Mouse (Mus musculus) stomach, embryonic 16.5 days (tissue): ENCODE measurements at regions not wholly inside any gene's neighbourhood (a gene's known extent, or its start where the extent isn't known, plus 50 kb on each side); places are given as distances from the start of the nearest gene placed in this dataset.

Source experiments
- ATAC-seq: fragments of 200-750 bp; cut with Nextera tagmentation; 2 replicates; pipeline ENCODE4 v1.8.0; 2017; ENCODE audit warnings: moderate number of reproducible peaks, moderate TSS enrichment; ENCODE audit not compliant: insufficient read depth, low FRiP score
- H3K27ac ChIP-seq: fragments of 300-500 bp; sonication (generic); 2 replicates; pipeline ENCODE4 v1.5.1; 2014; ENCODE audit warnings: low read length
- H3K27me3 ChIP-seq: fragments of 300-500 bp; sonication (generic); 2 replicates; pipeline ENCODE4 v1.6.1; 2014; ENCODE audit warnings: low read length, control low read depth, mixed read lengths; ENCODE audit not compliant: control insufficient read depth, insufficient read depth
- H3K36me3 ChIP-seq: fragments of 300-500 bp; sonication (generic); 2 replicates; pipeline ENCODE4 v1.6.1; 2014; ENCODE audit warnings: low read length; ENCODE audit not compliant: control insufficient read depth, insufficient read depth
- H3K4me1 ChIP-seq: fragments of 300-500 bp; sonication (generic); 2 replicates; pipeline ENCODE4 v1.6.1; 2014; ENCODE audit warnings: low read length, control low read depth, mixed read lengths; ENCODE audit not compliant: control insufficient read depth, insufficient read depth
- H3K4me2 ChIP-seq: fragments of 300-500 bp; sonication (generic); 2 replicates; pipeline ENCODE4 v1.6.1; 2014; ENCODE audit warnings: low read depth, low read length, mixed read lengths
- H3K4me3 ChIP-seq: fragments of 300-500 bp; sonication (generic); replicated peaks from 2 replicates; pipeline ENCODE4 v1.5.1; 2014; ENCODE audit warnings: mild to moderate bottlenecking, low read length
- H3K9ac ChIP-seq: fragments of 300-500 bp; sonication (generic); 2 replicates; pipeline ENCODE4 v1.6.1; 2014; ENCODE audit warnings: low read length
- H3K9me3 ChIP-seq: fragments of 300-500 bp; sonication (generic); replicated peaks from 2 replicates; pipeline ENCODE4 v1.6.1; 2016; ENCODE audit warnings: low read length, control low read depth; ENCODE audit not compliant: control insufficient read depth
- WGBS: fragments of 180-500 bp; shearing (Covaris S2); extraction: QIAGEN DNeasy Blood & Tissue Kit; methylation state at CpG from one replicate; pipeline ENCODE4 v1.1.7; 2014; 5-methylcytosine and 5-hydroxymethylcytosine counted together

GRCm38 (mm10) chr14:86419959-86420598 is 721.0 kb downstream of the Diaph3 start:
- H3K9ac ChIP-seq = no peak overlapping the region
- no peaks in the 10 kb centered on the region for H3K9me3 ChIP-seq
- no peaks in the 10 kb centered on the region for H3K36me3 ChIP-seq
- H3K4me3 ChIP-seq = no peak overlapping the region
- no peak overlapping the region for H3K4me2 ChIP-seq
- no peak overlapping the region for H3K27ac ChIP-seq
- ATAC-seq = no peak
- 71% methylated on average over 3 of the region's 3 CpGs for WGBS
- H3K4me1 ChIP-seq = no peaks in the 10 kb centered on the region
- no peaks in the 10 kb centered on the region for H3K27me3 ChIP-seq

GRCm38 (mm10) chr14:86396876-86397275 is 744.2 kb downstream of the Diaph3 start:
- H3K4me1 ChIP-seq = peaks cover 8% of the 10 kb centered on the region; the same call in 1 of the 2 replicates
- no peak overlapping the region for H3K9ac ChIP-seq
- WGBS = 95% methylated on average over 3 of the region's 3 CpGs
- no peaks in the 10 kb centered on the region for H3K9me3 ChIP-seq
- ATAC-seq = no peak
- H3K27ac ChIP-seq = no peak overlapping the region
- no peaks in the 10 kb centered on the region for H3K36me3 ChIP-seq
- no peak overlapping the region for H3K4me2 ChIP-seq
- no peaks in the 10 kb centered on the region for H3K27me3 ChIP-seq
- H3K4me3 ChIP-seq = no peak overlapping the region

- WGBS = 25% methylated on average over 9 of the region's 9 CpGs
- H3K36me3 ChIP-seq = no peaks in the 10 kb centered on the region
- peaks cover 8% of the 10 kb centered on the region; the same call in 1 of the 2 replicates for H3K4me1 ChIP-seq
- no peaks in the 10 kb centered on the region for H3K9me3 ChIP-seq
- no peak overlapping the region for H3K4me3 ChIP-seq
- H3K27me3 ChIP-seq = no peaks in the 10 kb centered on the region
- ATAC-seq = no peak
- no peak overlapping the region for H3K27ac ChIP-seq
- H3K9ac ChIP-seq = no peak overlapping the region
- no peak overlapping the region for H3K4me2 ChIP-seq
Observed at GRCm38 (mm10) chr14:86395951-86396361, 745.1 kb downstream of the Diaph3 start.

- H3K27ac ChIP-seq = no peak overlapping the region
- 30% methylated on average over 10 of the region's 10 CpGs for WGBS
- H3K4me1 ChIP-seq = peaks cover 8% of the 10 kb centered on the region; the same call in 1 of the 2 replicates
- no peak for ATAC-seq
- H3K36me3 ChIP-seq = no peaks in the 10 kb centered on the region
- H3K27me3 ChIP-seq = no peaks in the 10 kb centered on the region
- no peak overlapping the region for H3K4me3 ChIP-seq
- no peak overlapping the region for H3K9ac ChIP-seq
- H3K4me2 ChIP-seq = no peak overlapping the region
- H3K9me3 ChIP-seq = no peaks in the 10 kb centered on the region
Observed at GRCm38 (mm10) chr14:86395531-86395930, 745.5 kb downstream of the Diaph3 start.

GRCm38 (mm10) chr14:86395068-86395467 is 746.0 kb downstream of the Diaph3 start:
- no peak overlapping the region for H3K4me2 ChIP-seq
- H3K36me3 ChIP-seq = no peaks in the 10 kb centered on the region
- H3K27ac ChIP-seq = no peak overlapping the region
- no peak for ATAC-seq
- H3K4me1 ChIP-seq = peaks cover 8% of the 10 kb centered on the region; the same call in 1 of the 2 replicates
- no peaks in the 10 kb centered on the region for H3K9me3 ChIP-seq
- H3K4me3 ChIP-seq = no peak overlapping the region
- 65% methylated on average over 7 of the region's 7 CpGs for WGBS
- no peaks in the 10 kb centered on the region for H3K27me3 ChIP-seq
- H3K9ac ChIP-seq = no peak overlapping the region

GRCm38 (mm10) chr14:86385136-86385535 is 755.9 kb downstream of the Diaph3 start:
- Histone ChIP-seq H3K27ac (no peak overlapping the region), H3K27me3 (no peaks in the 10 kb centered on the region), H3K4me1 (no peaks in the 10 kb centered on the region), H3K36me3 (no peaks in the 10 kb centered on the region), H3K9me3 (no peaks in the 10 kb centered on the region), H3K4me3 (no peak overlapping the region), H3K4me2 (no peak overlapping the region), H3K9ac (no peak overlapping the region)
- WGBS = 53% methylated on average over 6 of the region's 6 CpGs
- no peak for ATAC-seq

- H3K4me3 ChIP-seq = no peak overlapping the region
- H3K9me3 ChIP-seq = no peaks in the 10 kb centered on the region
- H3K27me3 ChIP-seq = no peaks in the 10 kb centered on the region
- H3K4me1 ChIP-seq = no peaks in the 10 kb centered on the region
- no peak overlapping the region for H3K9ac ChIP-seq
- no peak overlapping the region for H3K4me2 ChIP-seq
- ATAC-seq = no peak
- 97% methylated on average over 2 of the region's 2 CpGs for WGBS
- H3K27ac ChIP-seq = no peak overlapping the region
- H3K36me3 ChIP-seq = no peaks in the 10 kb centered on the region
Observed at GRCm38 (mm10) chr14:86365032-86365431, 776.0 kb downstream of the Diaph3 start.

- Histone ChIP-seq H3K27me3 (no peaks in the 10 kb centered on the region), H3K9ac (no peak overlapping the region), H3K27ac (no peak overlapping the region), H3K9me3 (no peaks in the 10 kb centered on the region), H3K4me1 (no peaks in the 10 kb centered on the region), H3K36me3 (no peaks in the 10 kb centered on the region), H3K4me3 (no peak overlapping the region), H3K4me2 (no peak overlapping the region)
- WGBS = 43% methylated on average over 7 of the region's 7 CpGs
- ATAC-seq = no peak
Observed at GRCm38 (mm10) chr14:86360423-86361059, 780.5 kb downstream of the Diaph3 start.

DNA sequence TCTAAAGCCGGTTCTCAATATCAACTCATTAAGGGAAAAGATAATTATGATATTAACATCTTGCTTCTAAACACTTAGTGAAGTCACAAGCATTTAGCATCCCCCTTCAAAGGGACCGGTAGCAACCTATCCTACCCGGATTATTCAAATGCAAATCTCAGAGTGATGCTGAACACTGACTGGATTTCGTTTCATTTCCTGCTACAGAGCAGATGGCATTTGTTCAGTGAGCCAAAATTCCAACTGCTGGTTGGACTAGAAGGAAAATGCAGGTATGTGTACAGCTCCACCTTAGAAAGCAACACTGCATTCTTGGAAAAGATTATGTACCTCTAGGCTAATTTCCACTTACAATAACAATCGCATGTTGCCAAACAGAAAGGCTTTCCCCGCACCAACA is 782.5 kb downstream of the Diaph3 start:
- Histone ChIP-seq H3K36me3 (no peaks in the 10 kb centered on the region), H3K9me3 (no peaks in the 10 kb centered on the region), H3K9ac (no peak overlapping the region), H3K4me1 (no peaks in the 10 kb centered on the region), H3K27me3 (no peaks in the 10 kb centered on the region), H3K4me3 (no peak overlapping the region), H3K4me2 (no peak overlapping the region), H3K27ac (no peak overlapping the region)
- ATAC-seq = no peak
- 81% methylated on average over 6 of the region's 6 CpGs for WGBS
